Mouse (Mus musculus): Measurements from ENCODE around the gene Ccdc73.
"Not testable (repeated sequence)": the region's sequence is repeated elsewhere in the genome, so short reads cannot be mapped to it uniquely, and the experiment has no call there.

Ccdc73 gene

GRCm38 (mm10) chr2:104867282-104867855, at the start of gene Ccdc73:
Gene Ccdc73 (plus strand): TSS chr2:104867805.
- DNase-seq (ENCODE audit: extremely low spot score), result no peak

GRCm38 (mm10) chr2:104818763-104819162, 48.8 kb upstream of the Ccdc73 start:
- not testable (repeated sequence) for DNase-seq (ENCODE audit: extremely low spot score)

- no peak for DNase-seq (ENCODE audit: extremely low spot score)
These were observed 41.4 kb upstream of the Ccdc73 start for GRCm38 (mm10) chr2:104826191-104826590.

- no peak for DNase-seq (ENCODE audit: extremely low spot score)
These were observed 35.1 kb upstream of the Ccdc73 start for GRCm38 (mm10) chr2:104832486-104832885.

- no peak for DNase-seq (ENCODE audit: extremely low spot score)
These were observed 26.6 kb upstream of the Ccdc73 start for GRCm38 (mm10) chr2:104840974-104841373.

GRCm38 (mm10) chr2:104841736-104842135, 25.9 kb upstream of the Ccdc73 start:
- no peak for DNase-seq (ENCODE audit: extremely low spot score)

GRCm38 (mm10) chr2:104842559-104842958, 25.0 kb upstream of the Ccdc73 start:
- no peak for DNase-seq (ENCODE audit: extremely low spot score)

GRCm38 (mm10) chr2:104846638-104847414, 20.8 kb upstream of the Ccdc73 start:
- peak; percentile 10 for DNase-seq (ENCODE audit: extremely low spot score)

- DNase-seq (ENCODE audit: extremely low spot score), result no peak
These were observed 20.0 kb upstream of the Ccdc73 start for GRCm38 (mm10) chr2:104847645-104848044.

- DNase-seq (ENCODE audit: extremely low spot score), result no peak
These were observed 19.1 kb upstream of the Ccdc73 start for GRCm38 (mm10) chr2:104848235-104849161.

- DNase-seq (ENCODE audit: extremely low spot score), result peak; percentile 65
These were observed 18.2 kb upstream of the Ccdc73 start, which contains the start of gene Prrg4 for GRCm38 (mm10) chr2:104849276-104849990. Gene Prrg4 (minus strand): TSS chr2:104849876.

- no peak for DNase-seq (ENCODE audit: extremely low spot score)
These were observed 17.6 kb upstream of the Ccdc73 start for GRCm38 (mm10) chr2:104849991-104850359.

- no peak for DNase-seq (ENCODE audit: extremely low spot score)
These were observed 15.9 kb upstream of the Ccdc73 start for GRCm38 (mm10) chr2:104851686-104852085.

- no peak for DNase-seq (ENCODE audit: extremely low spot score)
These were observed 15.1 kb upstream of the Ccdc73 start for GRCm38 (mm10) chr2:104852546-104852945.

- DNase-seq (ENCODE audit: extremely low spot score), result no peak
These were observed 12.8 kb upstream of the Ccdc73 start for GRCm38 (mm10) chr2:104854836-104855235.

- DNase-seq (ENCODE audit: extremely low spot score), result no peak
These were observed 11.9 kb upstream of the Ccdc73 start for GRCm38 (mm10) chr2:104855732-104856131.

GRCm38 (mm10) chr2:104856218-104856617, 11.4 kb upstream of the Ccdc73 start:
- DNase-seq (ENCODE audit: extremely low spot score), result no peak

- DNase-seq (ENCODE audit: extremely low spot score), result not testable (repeated sequence)
These were observed 9.5 kb upstream of the Ccdc73 start for GRCm38 (mm10) chr2:104858083-104858482.

- DNase-seq (ENCODE audit: extremely low spot score), result no peak
These were observed 8.5 kb upstream of the Ccdc73 start for GRCm38 (mm10) chr2:104859060-104859459.

- DNase-seq (ENCODE audit: extremely low spot score), result no peak
These were observed 7.2 kb upstream of the Ccdc73 start for GRCm38 (mm10) chr2:104860426-104860825.

GRCm38 (mm10) chr2:104864176-104864860, 3.3 kb upstream of the Ccdc73 start:
- DNase-seq (ENCODE audit: extremely low spot score), result no peak

Measured in embryo, embryonic 9.5 days (tissue).